Mouse (Mus musculus): ENCODE data around the gene Pcgf6.

Pcgf6 gene

GRCm38 (mm10) chr19:47050271-47051032, at the start of gene Pcgf6:
Gene Pcgf6 (minus strand): TSS chr19:47050906.
- peak; percentile 79 for DNase-seq

GRCm38 (mm10) chr19:47090550-47091156, 39.9 kb upstream of the Pcgf6 start, which contains the start of the genes Usmg5 and Pdcd11:
Gene Usmg5 (minus strand): TSS chr19:47090647.
Gene Pdcd11 (plus strand): TSS chr19:47090768.
- DNase-seq, result peak; percentile 94

- no peak for DNase-seq
These were observed 39.2 kb upstream of the Pcgf6 start for GRCm38 (mm10) chr19:47089718-47090525.

- no peak for DNase-seq
These were observed 37.5 kb upstream of the Pcgf6 start for GRCm38 (mm10) chr19:47088226-47088625.

- peak; percentile 73 for DNase-seq
These were observed 17.4 kb upstream of the Pcgf6 start for GRCm38 (mm10) chr19:47067924-47068611.

GRCm38 (mm10) chr19:47067096-47067882, 16.6 kb upstream of the Pcgf6 start, which contains the start of gene Taf5:
Gene Taf5 (plus strand): TSS chr19:47067746.
- peak; percentile 94 for DNase-seq

GRCm38 (mm10) chr19:47065860-47066259, 15.2 kb upstream of the Pcgf6 start:
- no peak for DNase-seq

GRCm38 (mm10) chr19:47057684-47058083, 7.0 kb upstream of the Pcgf6 start:
- no peak for DNase-seq

- no peak for DNase-seq
These were observed 2.8 kb upstream of the Pcgf6 start for GRCm38 (mm10) chr19:47053471-47053870.

GRCm38 (mm10) chr19:47052927-47053326, 2.2 kb upstream of the Pcgf6 start:
- DNase-seq, result no peak

- no peak for DNase-seq
These were observed 866 bp downstream of the Pcgf6 start for GRCm38 (mm10) chr19:47049840-47050239.

- DNase-seq, result no peak
These were observed 1.6 kb downstream of the Pcgf6 start for GRCm38 (mm10) chr19:47049061-47049460.

GRCm38 (mm10) chr19:47047236-47047833, 3.4 kb downstream of the Pcgf6 start:
- no peak for DNase-seq

GRCm38 (mm10) chr19:47046343-47046742, 4.4 kb downstream of the Pcgf6 start:
- no peak for DNase-seq

- no peak for DNase-seq
These were observed 7.1 kb downstream of the Pcgf6 start for GRCm38 (mm10) chr19:47043608-47044007.

GRCm38 (mm10) chr19:47040720-47041473, 9.8 kb downstream of the Pcgf6 start:
- no peak for DNase-seq

- no peak for DNase-seq
These were observed 14.1 kb downstream of the Pcgf6 start for GRCm38 (mm10) chr19:47036596-47036995.

- no peak for DNase-seq
These were observed 15.8 kb downstream of the Pcgf6 start for GRCm38 (mm10) chr19:47034916-47035315.

GRCm38 (mm10) chr19:47031770-47032169, 18.9 kb downstream of the Pcgf6 start:
- no peak for DNase-seq

GRCm38 (mm10) chr19:47029796-47030195, 20.9 kb downstream of the Pcgf6 start:
- no peak for DNase-seq

GRCm38 (mm10) chr19:47026513-47026912, 24.2 kb downstream of the Pcgf6 start:
- DNase-seq, result no peak

Data from right cerebral cortex, postnatal 4 days (tissue).